Mouse (Mus musculus) liver, embryonic 12.5 days (tissue): ENCODE measurements around the gene Nsg2. TPM values are rescaled to one million over a fixed set of nuclear protein-coding genes. Genes with fewer than 3 reads are reported as not detected.
A peak's percentile ranks its signal among the peaks of the same experiment; 100 is the strongest.
"Not testable (repeated sequence)": the region's sequence is repeated elsewhere in the genome, so short reads cannot be mapped to it uniquely, and the experiment has no call there.

ENCODE experiments used
- ATAC-seq: fragments of 200-750 bp; cut with Nextera tagmentation; 2 replicates; pipeline ENCODE4 v1.8.0; 2017; ENCODE audit warnings: moderate number of reproducible peaks, mild to moderate bottlenecking, moderate library complexity
- H3K27ac ChIP-seq: fragments of 300-500 bp; sonication (generic); 2 replicates; pipeline ENCODE4 v1.5.1; 2016; ENCODE audit warnings: mild to moderate bottlenecking
- H3K27me3 ChIP-seq: fragments of 300-500 bp; sonication (generic); replicated peaks from 2 replicates; pipeline ENCODE4 v1.6.1; 2016; ENCODE audit warnings: mild to moderate bottlenecking, moderate library complexity
- H3K36me3 ChIP-seq: fragments of 300-500 bp; sonication (generic); 2 replicates; pipeline ENCODE4 v1.6.1; 2016; ENCODE audit warnings: mild to moderate bottlenecking, moderate library complexity
- H3K4me1 ChIP-seq: fragments of 300-500 bp; sonication (generic); 2 replicates; pipeline ENCODE4 v1.6.1; 2016
- H3K4me2 ChIP-seq: fragments of 300-500 bp; sonication (generic); 2 replicates; pipeline ENCODE4 v1.6.1; 2016; ENCODE audit warnings: mild to moderate bottlenecking, moderate library complexity
- H3K4me3 ChIP-seq: fragments of 300-500 bp; sonication (generic); 2 replicates; pipeline ENCODE4 v1.5.1; 2016; ENCODE audit warnings: mild to moderate bottlenecking, moderate library complexity
- H3K9ac ChIP-seq: fragments of 300-500 bp; sonication (generic); 2 replicates; pipeline ENCODE4 v1.6.1; 2016; ENCODE audit warnings: mild to moderate bottlenecking, moderate library complexity
- H3K9me3 ChIP-seq: fragments of 300-500 bp; sonication (generic); replicated peaks from 2 replicates; pipeline ENCODE4 v1.6.1; 2016; ENCODE audit warnings: mild to moderate bottlenecking, moderate library complexity
- WGBS: fragments of 180-500 bp; shearing (Covaris S2); methylation state at CpG from one replicate; pipeline ENCODE4 v1.1.7; 2016; ENCODE audit not compliant: insufficient replicate concordance; 5-methylcytosine and 5-hydroxymethylcytosine counted together
- polyA plus RNA-seq: library from polyadenylated mRNA; unstranded; fragments of >200 nt; fragmentation: Nextera tagmentation; extraction: Ambion mirVana; gene quantifications from 2 replicates; pipeline ENCODE4 v1.2.1, GENCODE M21; 2016

The Nsg2 gene
- polyA plus RNA-seq: 0.11 and 0.17 TPM in 2 replicates

GRCm38 (mm10) chr11:32000281-32000680 lies at the start of gene Nsg2:
Nsg2 (plus strand) TSS chr11:32000463.
- Histone ChIP-seq H3K27ac (no peak within 1 kb of the TSS), H3K4me2 (peak within 1 kb of the TSS; percentile 43), H3K4me1 (no peaks in the 10 kb centered on the region), H3K36me3 (no peaks in the 10 kb centered on the region), H3K27me3 (peaks cover 35% of the 10 kb centered on the region), H3K9me3 (no peaks in the 10 kb centered on the region), H3K4me3 (no peak within 1 kb of the TSS), H3K9ac (no peak within 1 kb of the TSS)
- 2% methylated on average over 16 of the region's 16 CpGs for WGBS
- ATAC-seq: no peak

GRCm38 (mm10) chr11:31960071-31960470 lies 40.2 kb upstream of the Nsg2 start:
- Histone ChIP-seq H3K4me3 (no peak overlapping the region), H3K4me1 (no peaks in the 10 kb centered on the region), H3K36me3 (no peaks in the 10 kb centered on the region), H3K27me3 (no peaks in the 10 kb centered on the region), H3K27ac (no peak overlapping the region), H3K9ac (no peak overlapping the region), H3K4me2 (no peak overlapping the region), H3K9me3 (no peaks in the 10 kb centered on the region)
- no peak for ATAC-seq

GRCm38 (mm10) chr11:31963993-31964392 lies 36.3 kb upstream of the Nsg2 start:
- H3K4me3 ChIP-seq: no peak overlapping the region
- H3K27ac ChIP-seq: no peak overlapping the region
- no peak for ATAC-seq
- H3K9me3 ChIP-seq: no peaks in the 10 kb centered on the region
- peaks cover 6% of the 10 kb centered on the region; the same call in 1 of the 2 replicates for H3K4me1 ChIP-seq
- no peaks in the 10 kb centered on the region for H3K36me3 ChIP-seq
- 71% methylated on average over 1 of the region's 1 CpGs for WGBS
- no peak overlapping the region for H3K9ac ChIP-seq
- H3K27me3 ChIP-seq: 0 out of 2 replicates have a peak, but pooled peaks cover 7% of the 10 kb centered on the region
- no peak overlapping the region for H3K4me2 ChIP-seq

GRCm38 (mm10) chr11:31965256-31966134 lies 34.8 kb upstream of the Nsg2 start, which contains the start of gene 4930524B15Rik:
4930524B15Rik (plus strand) TSS chr11:31965592.
- Histone ChIP-seq H3K9me3 (no peaks in the 10 kb centered on the region), H3K27ac (no peak within 1 kb of the TSS), H3K36me3 (no peaks in the 10 kb centered on the region), H3K4me1 (peaks cover 6% of the 10 kb centered on the region; the same call in 1 of the 2 replicates), H3K9ac (peak within 1 kb of the TSS; percentile 31; the same call in 1 of the 2 replicates), H3K27me3 (0 out of 2 replicates have a peak, but pooled peaks cover 7% of the 10 kb centered on the region), H3K4me2 (peak within 1 kb of the TSS; percentile 56), H3K4me3 (peak within 1 kb of the TSS; percentile 24)
- 0 out of 2 replicates have a peak, but pooled peaks have one; percentile 15 for ATAC-seq
- 51% methylated on average over 49 of the region's 49 CpGs for WGBS

- no peak for ATAC-seq
- 35% methylated on average over 4 of the region's 4 CpGs for WGBS
- Histone ChIP-seq H3K36me3 (no peaks in the 10 kb centered on the region), H3K9me3 (no peaks in the 10 kb centered on the region), H3K9ac (no peak overlapping the region), H3K27me3 (no peaks in the 10 kb centered on the region), H3K27ac (no peak overlapping the region), H3K4me1 (no peaks in the 10 kb centered on the region), H3K4me2 (no peak overlapping the region), H3K4me3 (no peak overlapping the region)
These were observed 26.1 kb upstream of the Nsg2 start for GRCm38 (mm10) chr11:31974132-31974531.

GRCm38 (mm10) chr11:31974826-31975225 lies 25.4 kb upstream of the Nsg2 start:
- H3K4me1 ChIP-seq: no peaks in the 10 kb centered on the region
- no peaks in the 10 kb centered on the region for H3K27me3 ChIP-seq
- H3K27ac ChIP-seq: no peak overlapping the region
- WGBS: 56% methylated on average over 8 of the region's 8 CpGs
- H3K9me3 ChIP-seq: no peaks in the 10 kb centered on the region; the same call in 1 of the 2 replicates
- no peak for ATAC-seq
- no peak overlapping the region for H3K9ac ChIP-seq
- H3K4me2 ChIP-seq: no peak overlapping the region
- no peaks in the 10 kb centered on the region for H3K36me3 ChIP-seq
- no peak overlapping the region for H3K4me3 ChIP-seq

- no peaks in the 10 kb centered on the region for H3K27me3 ChIP-seq
- H3K36me3 ChIP-seq: no peaks in the 10 kb centered on the region
- ATAC-seq: no peak
- no peak overlapping the region for H3K4me2 ChIP-seq
- no peaks in the 10 kb centered on the region for H3K4me1 ChIP-seq
- no peak overlapping the region for H3K27ac ChIP-seq
- no peak overlapping the region for H3K9ac ChIP-seq
- no peaks in the 10 kb centered on the region; the same call in 1 of the 2 replicates for H3K9me3 ChIP-seq
- H3K4me3 ChIP-seq: no peak overlapping the region
- 74% methylated on average over 5 of the region's 5 CpGs for WGBS
These were observed 24.6 kb upstream of the Nsg2 start for GRCm38 (mm10) chr11:31975678-31976077.

- WGBS: 60% methylated on average over 5 of the region's 5 CpGs
- Histone ChIP-seq H3K27ac (no peak overlapping the region), H3K9ac (no peak overlapping the region), H3K4me2 (no peak overlapping the region), H3K27me3 (no peaks in the 10 kb centered on the region), H3K4me3 (no peak overlapping the region), H3K4me1 (no peaks in the 10 kb centered on the region), H3K36me3 (no peaks in the 10 kb centered on the region), H3K9me3 (no peaks in the 10 kb centered on the region; the same call in 1 of the 2 replicates)
- ATAC-seq: no peak
These were observed 24.1 kb upstream of the Nsg2 start for GRCm38 (mm10) chr11:31976137-31976536.

GRCm38 (mm10) chr11:31980089-31980488 lies 20.2 kb upstream of the Nsg2 start:
- H3K4me1 ChIP-seq, H3K4me3 ChIP-seq, H3K9ac ChIP-seq, H3K9me3 ChIP-seq, ATAC-seq, H3K36me3 ChIP-seq, H3K4me2 ChIP-seq, H3K27me3 ChIP-seq, H3K27ac ChIP-seq: not testable (repeated sequence)
- 76% methylated on average over 5 of the region's 5 CpGs for WGBS

GRCm38 (mm10) chr11:31981830-31982229 lies 18.4 kb upstream of the Nsg2 start:
- H3K27me3 ChIP-seq: no peaks in the 10 kb centered on the region
- no peaks in the 10 kb centered on the region for H3K4me1 ChIP-seq
- no peak overlapping the region for H3K27ac ChIP-seq
- WGBS: 75% methylated on average over 7 of the region's 7 CpGs
- ATAC-seq: no peak
- no peak overlapping the region for H3K9ac ChIP-seq
- H3K9me3 ChIP-seq: no peaks in the 10 kb centered on the region; the same call in 1 of the 2 replicates
- no peaks in the 10 kb centered on the region for H3K36me3 ChIP-seq
- H3K4me3 ChIP-seq: no peak overlapping the region
- no peak overlapping the region for H3K4me2 ChIP-seq

GRCm38 (mm10) chr11:31982247-31982943 lies 17.9 kb upstream of the Nsg2 start:
- WGBS: 72% methylated on average over 13 of the region's 13 CpGs
- H3K9ac ChIP-seq, H3K4me3 ChIP-seq, H3K27ac ChIP-seq, H3K36me3 ChIP-seq, H3K4me2 ChIP-seq, ATAC-seq, H3K4me1 ChIP-seq, H3K27me3 ChIP-seq, H3K9me3 ChIP-seq: not testable (repeated sequence)

GRCm38 (mm10) chr11:31983249-31983648 lies 17.0 kb upstream of the Nsg2 start:
- H3K4me1 ChIP-seq: no peaks in the 10 kb centered on the region
- H3K9me3 ChIP-seq: no peaks in the 10 kb centered on the region; the same call in 1 of the 2 replicates
- ATAC-seq: no peak
- no peaks in the 10 kb centered on the region for H3K36me3 ChIP-seq
- H3K27me3 ChIP-seq: no peaks in the 10 kb centered on the region
- H3K4me2 ChIP-seq: no peak overlapping the region
- no peak overlapping the region for H3K9ac ChIP-seq
- no peak overlapping the region for H3K4me3 ChIP-seq
- H3K27ac ChIP-seq: no peak overlapping the region
